ENCODE assay signal across 14 mouse cellular contexts in genomic region chr5:129406259-129406658, GRCm38 (mm10).
"Had no signal": no experiment of that assay in that cellular context is flagged by ENCODE, and none has a peak within 500 bp of the region (broad histone marks: within the 10 kb centered on the region; RNA-seq: fewer than 3 reads in every experiment).

No protein-coding gene starts in this region.

- H3K36me3 ChIP-seq: limb, embryonic 15.5 days; liver, embryonic 12.5 days; midbrain, embryonic 10.5 days; neural tube, embryonic 13.5 days had no signal

- ATAC-seq: liver, embryonic 12.5 days had no signal

- H3K4me3 ChIP-seq: limb, embryonic 15.5 days; liver, embryonic 12.5 days; midbrain, embryonic 10.5 days; neural tube, embryonic 13.5 days had no signal

- H3K4me2 ChIP-seq: limb, embryonic 15.5 days; liver, embryonic 12.5 days; lung, embryonic 14.5 days; neural tube, embryonic 13.5 days had no signal

- H3K4me1 ChIP-seq: liver, embryonic 12.5 days; midbrain, embryonic 10.5 days had no signal

- DNase-seq: kidney, adult 9 months; kidney, postnatal 36 days; lung, embryonic 14.5 days; lung, postnatal 10 days; lung, postnatal 4 days; midbrain, embryonic 14.5 days; right cerebral cortex, adult 18-20 months; right cerebral cortex, postnatal 25 days; thymus, postnatal 36 days had no signal

- H3K27me3 ChIP-seq: limb, embryonic 15.5 days; liver, embryonic 12.5 days had no signal

- H3K27ac ChIP-seq: kidney, postnatal 0 days; limb, embryonic 15.5 days; liver, embryonic 12.5 days; midbrain, embryonic 10.5 days; neural tube, embryonic 13.5 days had no signal

- H3K9ac ChIP-seq: limb, embryonic 15.5 days; liver, embryonic 12.5 days; lung, embryonic 14.5 days; neural tube, embryonic 13.5 days had no signal

- H3K9me3 ChIP-seq: limb, embryonic 15.5 days; liver, embryonic 12.5 days; midbrain, embryonic 10.5 days; neural tube, embryonic 13.5 days had no signal
